Mouse (Mus musculus) T-helper 2 cell (primary cell): ENCODE data around the gene Dmkn.
"Not testable (repeated sequence)": the region's sequence is repeated elsewhere in the genome, so short reads cannot be mapped to it uniquely, and the experiment has no call there.

Experiments used
- in situ Hi-C: fragments of 300-600 bp; cut with MboI, MseI; formaldehyde crosslinking; loops from one replicate; pipeline ENCODE4 v1.15.1; 2025; ENCODE audit warnings: high pct_unique_total_duplicates

Dmkn gene

DNA sequence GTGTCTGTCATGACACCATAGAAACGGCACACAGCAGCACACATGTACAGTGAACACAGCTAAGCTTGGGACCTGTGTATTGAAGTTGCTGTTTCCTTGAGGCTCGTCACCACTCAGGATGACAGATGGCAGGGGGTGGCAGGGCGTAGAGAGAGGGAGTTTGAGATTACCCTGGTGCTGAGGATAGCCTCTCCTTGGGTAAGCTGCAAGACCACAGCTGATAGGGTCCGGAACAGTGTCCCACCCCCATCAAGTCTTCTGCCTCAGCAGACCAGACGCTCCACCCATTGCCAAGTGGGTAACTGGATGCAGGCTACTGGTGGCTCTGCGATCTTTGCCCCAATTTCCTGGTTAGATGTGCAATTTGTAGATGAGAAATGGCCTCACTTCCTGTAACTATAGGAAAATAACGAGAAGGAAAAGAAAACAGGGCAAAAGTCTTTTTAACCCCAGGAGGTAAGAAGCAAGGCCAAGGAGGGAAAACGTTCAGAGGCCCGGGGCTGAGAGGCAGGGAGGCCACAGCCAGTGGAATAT is 48.3 kb downstream of the Dmkn start:
- in situ Hi-C loops = no loop called here

DNA sequence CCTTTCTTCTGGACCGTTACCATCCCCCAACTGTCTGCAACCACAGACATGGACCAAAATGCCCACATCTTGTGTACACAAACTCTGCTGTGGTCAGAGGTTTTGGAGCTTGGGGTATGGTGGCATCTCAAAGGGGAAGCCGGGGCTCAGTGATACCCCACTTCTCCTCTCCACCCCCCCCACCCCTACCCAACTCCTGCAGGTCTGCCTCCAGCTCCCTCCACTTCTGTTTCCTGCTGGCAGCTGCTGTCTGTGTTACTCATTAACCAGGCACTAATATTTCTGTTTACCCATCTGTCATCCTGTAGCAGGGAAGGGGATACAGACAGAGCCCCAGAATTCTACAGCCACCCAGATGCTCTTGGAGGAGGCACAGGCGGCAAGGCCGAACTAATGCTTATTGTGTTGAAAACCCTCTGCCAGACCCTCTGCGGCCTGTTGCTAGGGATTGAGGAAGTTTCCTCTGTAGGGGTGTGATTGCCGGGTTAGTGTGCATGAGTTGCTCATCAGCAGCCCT is 48.8 kb downstream of the Dmkn start:
- in situ Hi-C loops = no loop called here

DNA sequence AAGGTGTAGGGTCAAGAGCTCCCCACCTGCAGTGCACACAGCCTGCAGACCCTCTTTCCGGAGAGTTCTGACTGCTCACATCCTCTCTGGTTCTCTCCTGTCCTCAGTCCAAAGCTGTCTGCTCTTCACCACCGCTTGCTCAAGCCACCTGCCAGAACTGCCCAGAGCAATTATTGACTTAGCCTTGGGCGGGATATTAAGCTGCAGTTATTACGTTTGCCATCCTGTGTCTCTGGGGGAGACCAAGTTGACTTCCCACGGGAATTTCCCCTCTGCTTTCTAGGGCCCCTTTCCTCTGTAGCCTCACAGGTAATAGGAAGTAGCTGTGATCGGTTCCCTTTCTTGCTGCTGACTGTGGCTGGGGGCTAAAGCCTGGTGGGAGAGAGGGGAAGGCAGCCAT is 56.6 kb downstream of the Dmkn start:
- in situ Hi-C loops = no loop called here

DNA sequence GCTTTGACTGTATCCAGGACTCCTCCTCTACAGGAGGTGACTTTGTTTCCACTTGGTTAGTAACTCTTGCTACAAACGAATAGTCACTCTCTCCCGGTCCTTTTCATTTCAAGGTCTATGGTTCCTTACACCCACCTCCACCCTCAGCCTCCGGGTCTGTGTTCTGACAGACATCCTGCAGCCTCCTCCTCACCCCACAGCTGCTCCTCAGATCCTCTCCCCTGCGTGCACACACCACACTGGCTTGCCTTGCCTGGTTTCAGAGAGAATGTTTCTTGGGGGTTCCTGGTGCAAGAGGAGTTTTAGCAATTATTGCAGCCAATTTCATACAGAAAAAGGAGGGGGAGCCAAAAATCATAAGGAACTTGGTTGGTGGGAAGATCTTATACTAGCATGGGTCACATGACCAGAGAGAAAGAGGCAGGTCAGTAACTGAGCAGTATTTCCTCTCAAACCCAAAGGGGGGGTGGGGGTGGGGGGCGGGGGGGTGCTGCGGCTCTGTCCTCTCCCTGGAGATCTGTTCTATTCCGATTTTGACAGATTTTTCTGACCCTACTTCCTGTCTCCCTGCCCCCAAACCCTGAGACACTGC is 57.4 kb downstream of the Dmkn start:
- in situ Hi-C loops = no loop called here

DNA sequence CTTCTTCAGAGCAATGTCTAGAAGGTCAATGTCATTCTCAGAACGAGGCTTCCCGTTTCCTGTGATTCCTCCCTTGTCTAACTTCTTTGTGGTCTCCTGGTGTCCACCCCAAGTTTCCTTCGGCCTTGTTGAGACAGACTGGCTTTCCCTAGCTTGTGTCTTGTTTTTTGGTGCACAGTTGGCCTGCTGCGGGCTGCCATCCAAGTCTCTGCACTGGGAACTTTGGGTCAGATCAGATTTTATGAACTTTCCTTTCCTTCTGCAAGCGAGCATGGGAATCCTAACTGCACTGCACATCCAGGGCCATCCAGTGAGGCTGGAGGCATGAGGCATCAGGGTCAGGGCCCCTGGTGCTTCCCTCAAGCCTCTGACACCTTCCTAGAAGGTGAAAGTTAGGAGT is 58.0 kb downstream of the Dmkn start:
- in situ Hi-C loops = no loop called here

DNA sequence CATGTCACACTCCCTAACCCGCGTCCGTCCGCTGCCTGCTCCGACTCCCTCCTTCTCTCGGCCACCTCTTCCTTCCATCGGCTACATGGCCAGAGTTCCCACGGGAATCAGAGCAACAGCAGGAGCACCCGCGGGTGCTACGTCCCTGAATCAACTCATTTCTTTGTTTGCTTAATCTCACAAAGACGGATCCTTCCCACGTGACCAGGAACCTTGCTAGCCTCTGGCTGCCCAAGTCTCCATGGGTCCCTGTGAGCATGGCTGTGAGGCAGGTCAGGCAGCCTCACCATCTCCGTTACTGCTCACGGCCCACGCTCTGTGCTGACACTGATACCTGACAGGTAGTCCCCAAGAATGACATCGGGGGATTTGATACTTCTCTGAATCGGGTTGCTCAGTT is 60.1 kb downstream of the Dmkn start, which contains the start of gene Ffar2:
Gene Ffar2, minus strand, starts transcription at position 101 of the 400 bp plus-strand sequence.
- in situ Hi-C loops = no loop called here

DNA sequence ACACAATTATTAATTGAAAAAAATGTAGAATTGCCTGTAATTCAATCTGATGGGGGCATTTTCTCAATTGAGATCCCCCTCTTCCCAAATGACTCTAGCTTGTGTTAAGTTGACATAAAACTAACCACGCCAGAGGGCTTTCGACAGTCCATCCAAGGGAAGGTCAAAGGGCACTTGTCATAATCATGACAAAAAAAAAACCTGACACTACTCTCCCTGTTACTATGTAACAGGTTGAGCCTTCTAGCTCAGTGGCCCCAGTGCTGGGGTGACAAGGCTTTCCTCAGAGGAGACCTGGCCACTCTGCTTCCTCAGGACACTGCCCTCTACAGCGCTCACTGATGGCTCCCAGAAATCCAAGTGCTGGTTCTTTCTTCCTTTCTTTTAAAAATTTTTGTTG is 60.8 kb downstream of the Dmkn start:
- in situ Hi-C loops = no loop called here

DNA sequence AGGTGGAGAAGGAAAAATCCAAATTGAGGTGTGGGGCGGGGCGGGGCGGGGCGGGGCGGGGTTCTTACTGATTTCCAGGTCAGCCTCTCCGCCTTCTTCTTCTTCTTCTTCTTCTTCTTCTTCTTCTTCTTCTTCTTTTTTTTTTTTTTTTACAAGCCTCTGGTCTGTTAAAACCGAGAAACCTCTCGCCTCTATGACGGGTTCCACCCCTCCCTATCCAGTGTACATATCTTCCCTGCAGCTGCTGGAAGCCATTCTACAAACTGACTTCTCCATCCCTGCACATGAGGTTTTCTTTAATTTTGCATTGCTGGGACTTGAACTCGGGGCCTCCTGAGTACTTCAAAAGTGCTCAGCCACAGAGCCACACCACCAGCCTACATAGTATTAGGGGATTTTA is 63.1 kb downstream of the Dmkn start:
- in situ Hi-C loops = no loop called here

DNA sequence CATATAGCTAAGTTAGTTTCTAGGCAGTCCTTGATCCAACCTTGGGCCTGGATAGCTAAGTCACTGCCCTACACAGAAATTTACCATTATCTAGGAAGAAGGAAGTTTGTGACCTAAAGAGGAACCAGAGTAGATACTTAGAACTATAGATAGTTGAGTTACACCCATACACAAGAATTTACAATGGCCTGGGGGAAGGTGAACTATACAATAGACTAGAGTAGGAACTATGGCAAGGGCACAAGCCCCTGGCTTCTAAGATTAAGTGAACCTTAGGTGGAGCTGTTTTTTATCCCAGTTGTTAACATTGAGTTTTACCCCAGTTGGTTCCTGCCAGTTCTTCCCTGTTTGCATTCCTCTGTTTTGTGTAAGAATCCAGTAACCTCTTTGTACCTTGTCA is 65.3 kb downstream of the Dmkn start:
- in situ Hi-C loops = not testable (repeated sequence)

DNA sequence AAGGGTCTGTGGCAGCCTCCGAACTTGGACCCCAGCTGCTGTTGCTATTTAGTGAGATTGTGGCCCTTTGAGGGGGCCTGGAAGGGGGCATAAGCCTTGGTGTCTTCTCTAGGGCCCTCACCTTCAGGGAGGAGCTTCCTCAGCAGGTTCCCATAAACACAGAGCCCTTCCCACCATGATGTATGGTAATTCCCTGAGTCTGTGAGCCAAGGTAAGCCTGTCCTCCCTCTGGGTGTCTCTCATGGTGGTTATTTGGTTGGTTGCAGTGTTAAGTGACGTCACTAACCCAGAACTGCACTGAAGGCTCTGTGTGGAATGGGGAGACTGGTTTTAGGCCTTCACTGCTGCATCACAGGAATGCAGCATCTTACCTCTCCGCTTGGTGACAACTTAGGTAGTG is 65.9 kb downstream of the Dmkn start:
- in situ Hi-C loops = no loop called here
